Mouse (Mus musculus): ENCODE measurements around the gene Rab37. TPM values are rescaled to one million over a fixed set of nuclear protein-coding genes. Genes with fewer than 3 reads are reported as not detected.

Gene Rab37
- polyA plus RNA-seq, 1 experiment: 0.07 TPM

- Histone ChIP-seq H3K36me3 (ENCODE audit: control insufficient read depth, insufficient read depth) (no peaks in the 10 kb centered on the region), H3K4me3 (ENCODE audit: insufficient read depth, poor library complexity, severe bottlenecking) (no peak overlapping the region), H3K79me2 (ENCODE audit: control insufficient read depth, insufficient read depth) (no peaks in the 10 kb centered on the region), H3K79me3 (ENCODE audit: low read depth) (no peaks in the 10 kb centered on the region), H3K27me3 (ENCODE audit: control insufficient read depth, insufficient read depth, insufficient read length) (peaks cover 15% of the 10 kb centered on the region), H3ac (ENCODE audit: control insufficient read depth, insufficient read length, low read depth) (no peak overlapping the region)
- no peak for TF ChIP-seq CTCF (IDR thresholded peaks at IDR 0.05; ENCODE audit: control insufficient read depth, insufficient read depth, insufficient read length)
- no peak for TF ChIP-seq MYOD1 (IDR thresholded peaks at IDR 0.05; ENCODE audit: control insufficient read depth, insufficient read length, low read depth)
- TF ChIP-seq MAX (IDR thresholded peaks at IDR 0.05): no peak
- TF ChIP-seq FOSL1 (IDR thresholded peaks at IDR 0.05; ENCODE audit: insufficient read depth, low read length, poor library complexity, severe bottlenecking): no peak
- TF ChIP-seq MYOG (IDR thresholded peaks at IDR 0.05; ENCODE audit: control insufficient read depth, extremely low read depth, insufficient read length): no peak
- no peak for TF ChIP-seq USF1 (IDR thresholded peaks at IDR 0.05; ENCODE audit: low read depth)
- no peak for TF ChIP-seq CEBPB (IDR thresholded peaks at IDR 0.05; ENCODE audit: low read depth)
These were observed 21.0 kb downstream of the Rab37 start for GRCm38 (mm10) chr11:115112196-115112595.

- H3K79me2 ChIP-seq (ENCODE audit: control insufficient read depth, insufficient read depth): no peaks in the 10 kb centered on the region
- H3K27me3 ChIP-seq (ENCODE audit: control insufficient read depth, insufficient read depth, insufficient read length): peaks cover 20% of the 10 kb centered on the region
- no peaks in the 10 kb centered on the region for H3K36me3 ChIP-seq (ENCODE audit: control insufficient read depth, insufficient read depth)
- no peak for TF ChIP-seq CTCF (IDR thresholded peaks at IDR 0.05; ENCODE audit: control insufficient read depth, insufficient read depth, insufficient read length)
- no peak for TF ChIP-seq FOSL1 (IDR thresholded peaks at IDR 0.05; ENCODE audit: insufficient read depth, low read length, poor library complexity, severe bottlenecking)
- TF ChIP-seq USF1 (IDR thresholded peaks at IDR 0.05; ENCODE audit: low read depth): no peak
- no peak for TF ChIP-seq MYOG (IDR thresholded peaks at IDR 0.05; ENCODE audit: control insufficient read depth, extremely low read depth, insufficient read length)
- no peak for TF ChIP-seq MYOD1 (IDR thresholded peaks at IDR 0.05; ENCODE audit: control insufficient read depth, insufficient read length, low read depth)
- no peak for TF ChIP-seq CEBPB (IDR thresholded peaks at IDR 0.05; ENCODE audit: low read depth)
- TF ChIP-seq MAX (IDR thresholded peaks at IDR 0.05): no peak
- H3K4me3 ChIP-seq (ENCODE audit: insufficient read depth, poor library complexity, severe bottlenecking): no peak overlapping the region
- H3K79me3 ChIP-seq (ENCODE audit: low read depth): no peaks in the 10 kb centered on the region
- no peak overlapping the region for H3ac ChIP-seq (ENCODE audit: control insufficient read depth, insufficient read length, low read depth)
These were observed 28.2 kb downstream of the Rab37 start for GRCm38 (mm10) chr11:115119409-115119808.

- Histone ChIP-seq H3K79me3 (ENCODE audit: low read depth) (no peaks in the 10 kb centered on the region), H3K36me3 (ENCODE audit: control insufficient read depth, insufficient read depth) (no peaks in the 10 kb centered on the region), H3K27me3 (ENCODE audit: control insufficient read depth, insufficient read depth, insufficient read length) (no peaks in the 10 kb centered on the region), H3K4me3 (ENCODE audit: insufficient read depth, poor library complexity, severe bottlenecking) (no peak overlapping the region), H3K79me2 (ENCODE audit: control insufficient read depth, insufficient read depth) (no peaks in the 10 kb centered on the region), H3ac (ENCODE audit: control insufficient read depth, insufficient read length, low read depth) (no peak overlapping the region)
- TF ChIP-seq CTCF (IDR thresholded peaks at IDR 0.05; ENCODE audit: control insufficient read depth, insufficient read depth, insufficient read length) (no peak), FOSL1 (IDR thresholded peaks at IDR 0.05; ENCODE audit: insufficient read depth, low read length, poor library complexity, severe bottlenecking) (no peak), MAX (IDR thresholded peaks at IDR 0.05) (no peak), MYOD1 (IDR thresholded peaks at IDR 0.05; ENCODE audit: control insufficient read depth, insufficient read length, low read depth) (no peak)
These were observed 37.3 kb downstream of the Rab37 start for GRCm38 (mm10) chr11:115128483-115128882.

GRCm38 (mm10) chr11:115129508-115130126, 38.4 kb downstream of the Rab37 start:
- H3ac ChIP-seq (ENCODE audit: control insufficient read depth, insufficient read length, low read depth): no peak overlapping the region
- H3K4me3 ChIP-seq (ENCODE audit: insufficient read depth, poor library complexity, severe bottlenecking): no peak overlapping the region
- TF ChIP-seq FOSL1 (IDR thresholded peaks at IDR 0.05; ENCODE audit: insufficient read depth, low read length, poor library complexity, severe bottlenecking) (no peak), MYOD1 (IDR thresholded peaks at IDR 0.05; ENCODE audit: control insufficient read depth, insufficient read length, low read depth) (no peak), CTCF (IDR thresholded peaks at IDR 0.05; ENCODE audit: control insufficient read depth, insufficient read depth, insufficient read length) (no peak), MAX (IDR thresholded peaks at IDR 0.05) (no peak), CEBPB (IDR thresholded peaks at IDR 0.05; ENCODE audit: low read depth) (no peak), MYOG (IDR thresholded peaks at IDR 0.05; ENCODE audit: control insufficient read depth, extremely low read depth, insufficient read length) (no peak), USF1 (IDR thresholded peaks at IDR 0.05; ENCODE audit: low read depth) (no peak)

GRCm38 (mm10) chr11:115131768-115132381, 40.6 kb downstream of the Rab37 start:
- no peaks in the 10 kb centered on the region for H3K79me2 ChIP-seq (ENCODE audit: control insufficient read depth, insufficient read depth)

More at GRCm38 (mm10) chr11:115129508-115130126, 38.4 kb downstream of the Rab37 start:
- Histone ChIP-seq H3K36me3 (ENCODE audit: control insufficient read depth, insufficient read depth) (no peaks in the 10 kb centered on the region), H3K79me2 (ENCODE audit: control insufficient read depth, insufficient read depth) (no peaks in the 10 kb centered on the region), H3K27me3 (ENCODE audit: control insufficient read depth, insufficient read depth, insufficient read length) (no peaks in the 10 kb centered on the region), H3K79me3 (ENCODE audit: low read depth) (no peaks in the 10 kb centered on the region)

More at GRCm38 (mm10) chr11:115131768-115132381, 40.6 kb downstream of the Rab37 start:
- no peak overlapping the region for H3K4me3 ChIP-seq (ENCODE audit: insufficient read depth, poor library complexity, severe bottlenecking)
- no peaks in the 10 kb centered on the region for H3K36me3 ChIP-seq (ENCODE audit: control insufficient read depth, insufficient read depth)
- no peak overlapping the region for H3ac ChIP-seq (ENCODE audit: control insufficient read depth, insufficient read length, low read depth)
- TF ChIP-seq USF1 (IDR thresholded peaks at IDR 0.05; ENCODE audit: low read depth) (no peak), FOSL1 (IDR thresholded peaks at IDR 0.05; ENCODE audit: insufficient read depth, low read length, poor library complexity, severe bottlenecking) (no peak), MYOD1 (IDR thresholded peaks at IDR 0.05; ENCODE audit: control insufficient read depth, insufficient read length, low read depth) (no peak), MYOG (IDR thresholded peaks at IDR 0.05; ENCODE audit: control insufficient read depth, extremely low read depth, insufficient read length) (no peak), MAX (IDR thresholded peaks at IDR 0.05) (no peak), CTCF (IDR thresholded peaks at IDR 0.05; ENCODE audit: control insufficient read depth, insufficient read depth, insufficient read length) (no peak), CEBPB (IDR thresholded peaks at IDR 0.05; ENCODE audit: low read depth) (no peak)
- H3K79me3 ChIP-seq (ENCODE audit: low read depth): no peaks in the 10 kb centered on the region
- peaks cover 3% of the 10 kb centered on the region for H3K27me3 ChIP-seq (ENCODE audit: control insufficient read depth, insufficient read depth, insufficient read length)
